Mouse (Mus musculus) frontal cortex, adult 2 months (tissue): ENCODE data around the gene Rrm1. TPM values are rescaled to one million over a fixed set of nuclear protein-coding genes. Genes with fewer than 3 reads are reported as not detected.

Source experiments
- DNase-seq, 2 experiments: peaks; one replicate each; pipeline ENCODE4 v3.0.0; 2022; ENCODE audit warnings: low spot score in 1 of 2; ENCODE audit errors: extremely low spot score in 1 of 2
- polyA plus RNA-seq: library from polyadenylated mRNA; depleted of rRNA; stranded (reverse); fragments of >200 nt; gene quantifications from 2 replicates; pipeline ENCODE4 v1.2.3, GENCODE M21; 2012; rRNA removed

The Rrm1 gene
- polyA plus RNA-seq, 1 experiment, result 16.6 TPM

DNA sequence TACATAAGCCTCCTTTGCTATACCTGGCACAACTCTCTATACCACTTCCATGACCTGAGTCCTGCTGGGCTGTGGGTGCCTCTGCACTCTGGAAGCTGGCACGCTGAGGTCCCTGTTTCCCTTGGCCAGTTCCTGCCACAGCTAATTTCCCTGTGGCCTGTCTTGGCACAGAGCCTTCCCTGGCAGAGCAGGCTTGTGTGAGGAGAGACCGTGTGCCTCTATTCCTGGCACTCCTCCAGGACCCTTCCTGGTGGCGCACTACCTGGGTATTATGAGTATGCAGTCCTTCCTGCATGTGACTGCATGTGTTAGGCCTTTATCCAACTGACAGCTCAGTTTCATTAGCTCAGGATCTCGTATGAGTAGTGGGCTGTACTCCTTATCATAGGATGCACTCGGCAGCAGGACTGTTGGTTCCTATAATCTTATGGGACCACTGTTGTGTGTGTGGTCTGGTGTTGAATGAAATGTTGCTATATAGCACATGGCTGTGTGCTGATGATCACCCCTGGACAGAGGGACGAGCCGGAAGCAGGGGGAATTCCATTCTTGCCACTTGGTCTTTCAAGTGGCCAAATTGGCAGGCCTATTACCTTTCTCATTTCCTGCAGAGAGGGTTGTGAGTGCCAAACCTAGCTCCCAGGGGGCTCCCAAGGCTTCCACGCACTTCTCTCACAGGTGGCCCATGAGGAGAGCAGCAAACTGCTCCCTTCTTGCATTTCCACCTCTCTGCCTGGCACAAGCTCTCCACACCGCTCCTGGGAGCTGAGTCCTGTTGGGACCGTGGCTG lies 75.0 kb downstream of the Rrm1 start:
- no peak for DNase-seq

DNA sequence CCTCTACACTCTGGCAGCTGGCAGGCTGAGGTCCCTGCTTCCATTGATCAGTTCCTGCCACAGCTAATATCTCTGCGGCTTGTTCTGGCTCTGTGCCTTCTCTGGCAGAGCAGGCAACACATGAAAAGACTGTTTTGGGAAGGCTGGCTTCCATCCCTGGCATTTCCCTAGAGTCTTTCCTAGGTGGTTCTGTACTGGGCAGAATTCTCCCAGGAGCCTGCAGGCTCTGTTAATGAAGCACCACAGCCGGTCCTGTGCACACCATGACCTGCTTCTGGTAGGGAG lies 75.5 kb downstream of the Rrm1 start:
- no peak for DNase-seq

Other genes with a start within 250 kb of the Rrm1 start
- 18.8 and 19.7 TPM in 2 replicates for gene Nup98, start 231.5 kb upstream of the Rrm1 start, polyA plus RNA-seq
- 26.0 and 27.4 TPM in 2 replicates for gene Pgap2, start 231.5 kb upstream of the Rrm1 start, polyA plus RNA-seq
- gene Rhog, start 185.6 kb upstream of the Rrm1 start, polyA plus RNA-seq, result 35.8 and 41.8 TPM in 2 replicates
- 78.3 and 82.5 TPM in 2 replicates for gene Stim1, start 173.9 kb upstream of the Rrm1 start, polyA plus RNA-seq
- gene Olfr543, start 40.0 kb downstream of the Rrm1 start, polyA plus RNA-seq, result 0.08 TPM in 1 of 2 replicates, not detected in the other
- gene Olfr544, start 46.6 kb downstream of the Rrm1 start, polyA plus RNA-seq, result not detected in 2 replicates
- 0.10 TPM in 1 of 2 replicates, not detected in the other for gene Olfr545, start 57.9 kb downstream of the Rrm1 start, polyA plus RNA-seq
- gene Olfr547, start 93.1 kb downstream of the Rrm1 start, polyA plus RNA-seq, result not detected in 2 replicates
- not detected in 2 replicates for gene Olfr548-ps1, start 99.2 kb downstream of the Rrm1 start, polyA plus RNA-seq
- 0.08 TPM in 1 of 2 replicates, not detected in the other for gene Olfr549, start 108.2 kb downstream of the Rrm1 start, polyA plus RNA-seq
- gene Trim21, start 123.8 kb downstream of the Rrm1 start, polyA plus RNA-seq, result 2.3 and 2.8 TPM in 2 replicates
- gene Olfr550, start 129.7 kb downstream of the Rrm1 start, polyA plus RNA-seq, result 0.04 TPM in 1 of 2 replicates, not detected in the other
- gene Olfr551, start 150.2 kb downstream of the Rrm1 start, polyA plus RNA-seq, result not detected in 2 replicates
- gene Olfr552, start 156.1 kb downstream of the Rrm1 start, polyA plus RNA-seq, result not detected in 2 replicates
- not detected in 2 replicates for gene Olfr553, start 176.5 kb downstream of the Rrm1 start, polyA plus RNA-seq
- not detected in 2 replicates for gene Olfr554, start 196.7 kb downstream of the Rrm1 start, polyA plus RNA-seq
- not detected in 2 replicates for gene Olfr555, start 217.1 kb downstream of the Rrm1 start, polyA plus RNA-seq
- not detected in 2 replicates for gene Olfr556, start 223.2 kb downstream of the Rrm1 start, polyA plus RNA-seq
- gene Trim68, start 245.6 kb downstream of the Rrm1 start, polyA plus RNA-seq, result 16.2 and 16.3 TPM in 2 replicates